Mouse (Mus musculus): Measurements from ENCODE around the gene Nat8f7. TPM values are rescaled to one million over a fixed set of nuclear protein-coding genes. Genes with fewer than 3 reads are reported as not detected.
"Not testable (repeated sequence)": the region's sequence is repeated elsewhere in the genome, so short reads cannot be mapped to it uniquely, and the experiment has no call there.

Nat8f7 gene
- not detected for total RNA-seq (2021)

- intact Hi-C loops (cut with DNase I); DNase-seq: not testable (repeated sequence)
These were observed at the start of gene Nat8f7 for GRCm38 (mm10) chr6:85713105-85713504. Gene Nat8f7, minus strand, starts transcription at chr6:85713205.

DNA sequence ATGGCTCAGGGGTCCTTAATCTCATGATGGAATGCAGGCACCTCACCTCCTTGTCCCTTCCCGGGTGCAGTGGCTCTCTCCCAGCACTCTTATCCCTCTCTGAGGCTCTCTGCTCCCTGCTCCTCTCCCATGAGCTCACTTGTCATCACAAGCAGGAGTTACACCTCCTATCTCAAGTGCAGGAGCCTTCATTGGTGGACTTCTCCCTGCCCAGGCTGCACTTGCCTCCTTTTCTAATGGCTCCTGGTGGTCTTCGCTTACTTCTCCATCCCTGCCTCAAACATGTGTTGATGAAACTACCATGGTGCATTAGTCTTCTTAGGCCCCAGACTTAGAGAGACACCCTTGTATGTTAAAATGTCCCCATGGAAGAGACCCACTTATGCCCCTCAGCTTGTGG lies 49.7 kb upstream of the Nat8f7 start:
- DNase-seq; intact Hi-C loops (cut with DNase I): not testable (repeated sequence)

GRCm38 (mm10) chr6:85755705-85756249 lies 42.8 kb upstream of the Nat8f7 start:
- intact Hi-C loops (cut with DNase I) = not testable (repeated sequence)
- peak in 1 of 2 experiments; percentile 26 for DNase-seq

GRCm38 (mm10) chr6:85709607-85710006 lies 3.4 kb downstream of the Nat8f7 start:
- DNase-seq; intact Hi-C loops (cut with DNase I): not testable (repeated sequence)

DNA sequence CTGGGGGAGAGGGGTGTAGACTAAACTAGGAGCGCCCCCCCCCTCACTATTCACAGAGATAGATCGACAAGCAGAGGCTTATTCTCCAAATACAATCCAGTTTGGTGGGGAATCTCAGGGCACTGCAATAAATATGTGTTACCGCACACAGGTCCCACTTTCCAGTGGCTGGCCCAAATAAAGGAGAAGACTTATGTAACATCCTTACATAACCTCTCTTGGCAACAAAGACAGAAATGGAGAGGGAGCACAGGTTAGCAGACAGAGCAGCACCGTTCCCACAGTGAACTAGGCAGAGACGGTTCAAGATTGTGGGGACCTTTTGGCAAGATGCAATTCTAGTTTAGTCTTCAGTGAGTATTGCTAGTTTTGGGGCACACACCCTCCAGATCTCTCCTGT lies 3.8 kb downstream of the Nat8f7 start:
- DNase-seq = peak in 1 of 2 experiments; percentile 14
- intact Hi-C loops (cut with DNase I) = not testable (repeated sequence)

DNA sequence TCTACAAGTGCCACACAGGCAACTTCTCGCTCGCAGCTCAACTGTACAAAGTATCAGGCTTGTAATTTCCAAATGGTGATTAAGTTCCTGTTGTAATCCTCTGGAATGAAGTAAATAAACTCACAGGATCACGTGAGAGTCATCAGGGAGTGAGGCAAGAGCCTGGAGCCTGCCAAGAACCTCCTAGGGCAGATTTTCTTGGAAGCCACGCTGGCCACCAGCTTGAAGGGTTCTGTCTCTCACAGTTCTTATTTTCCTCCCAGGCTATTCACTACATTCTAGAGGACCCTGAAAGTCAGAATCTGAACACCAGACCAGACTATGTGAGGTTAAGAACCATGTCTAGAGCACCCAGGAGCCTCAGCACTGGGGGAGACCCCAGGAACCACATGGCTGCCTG lies 11.1 kb downstream of the Nat8f7 start:
- peak; percentile 43 to 49 for DNase-seq
- intact Hi-C loops (cut with DNase I) = not testable (repeated sequence)

Small RNAs within 50 kb of the gene (microRNA-seq; reads per million reads assigned to microRNA genes)
- gene Gm27317 (ENCODE audit: borderline number of aligned reads in 2 of 2) = 0 reads per million in 2 experiments

Other genes with a start within 250 kb of the Nat8f7 start
- gene Fbxo41, start 210.2 kb downstream of the Nat8f7 start, total RNA-seq (2021) = not detected
- gene Egr4, start 199.6 kb downstream of the Nat8f7 start, total RNA-seq (2021) = not detected
- 1 to 10 TPM; 2.1 to 2.4 TPM for gene Alms1, start 125.7 kb downstream of the Nat8f7 start, total RNA-seq (2021)
- under 1 TPM in 1 of 2 experiments, not detected in 1; 0.35 TPM for gene Nat8f3, start 52.5 kb upstream of the Nat8f7 start, total RNA-seq (2021)
- not detected for gene Nat8f6, start 107.7 kb upstream of the Nat8f7 start, total RNA-seq (2021)
- gene Nat8f5, start 107.8 kb upstream of the Nat8f7 start, total RNA-seq (2021) = not detected
- not detected for gene Nat8, start 118.9 kb upstream of the Nat8f7 start, total RNA-seq (2021)
- gene Nat8f2, start 156.0 kb upstream of the Nat8f7 start, total RNA-seq (2021) = not detected
- under 1 TPM; 0.61 to 0.95 TPM for gene Nat8f4, start 191.7 kb upstream of the Nat8f7 start, total RNA-seq (2021)
- gene Tprkb, start 198.7 kb upstream of the Nat8f7 start, total RNA-seq (2021) = 10 to 100 TPM; 10.9 to 13.2 TPM
- gene Nat8f1, start 202.5 kb upstream of the Nat8f7 start, total RNA-seq (2021) = 1 to 10 TPM; 2.9 to 3.1 TPM
- gene Dusp11, start 248.5 kb upstream of the Nat8f7 start, total RNA-seq (2021) = 10 to 100 TPM; 41.3 to 44.8 TPM